Comparison of ENCODE assay signal across 24 mouse cellular contexts in the genomic region with DNA sequence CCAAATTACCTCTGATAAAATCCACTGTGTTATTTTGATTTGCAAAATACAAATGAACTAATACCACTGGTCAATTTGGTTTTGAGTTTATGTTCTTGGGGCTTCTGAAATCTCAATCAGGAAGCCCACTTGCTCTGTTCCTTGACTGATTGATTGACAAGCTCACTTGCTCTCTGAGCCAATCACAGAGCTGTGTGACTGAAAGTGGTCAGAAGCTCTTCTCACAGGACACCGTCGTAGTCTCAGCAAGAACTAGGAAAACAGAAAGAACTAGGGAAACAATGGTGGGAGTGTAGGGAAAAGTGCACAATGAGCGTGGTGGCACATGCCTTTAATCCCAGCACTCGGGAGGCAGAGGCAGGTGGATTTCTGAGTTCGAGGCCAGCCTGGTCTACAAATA. TPM values are rescaled to one million over a fixed set of nuclear protein-coding genes. Genes with fewer than 3 reads are reported as not detected.
A peak's percentile ranks its signal among the peaks of the same experiment; 100 is the strongest.
DNase-seq lines count a peak whose midpoint lies in the region; ATAC-seq lines count a peak whose summit lies in the region.
"Had no signal": no experiment of that assay in that cellular context is flagged by ENCODE, and none has a peak within 500 bp of the region (broad histone marks: within the 10 kb centered on the region; RNA-seq: fewer than 3 reads in every experiment).

No protein-coding gene starts in this region.

- H3K9me3 ChIP-seq in forebrain, embryonic 16.5 days (ENCODE audit: control insufficient read depth, low read length), result no peaks in the 10 kb centered on the region
- H3K9me3 ChIP-seq: G1E had no signal

- H3K9ac ChIP-seq in forebrain, embryonic 16.5 days (replicated peaks; ENCODE audit: low read depth, low read length), result no peak overlapping the region

- no peak for ATAC-seq in forebrain, embryonic 16.5 days
- ATAC-seq: activated CD4-positive, CD25-positive, alpha-beta regulatory T cell, adult 4 months; CD4-positive, CD25-positive, alpha-beta regulatory T cell, adult 4 months; Patski had no signal

- 92% methylated on average over 5 of the region's 5 CpGs for WGBS in forebrain, embryonic 16.5 days

- H3K27ac ChIP-seq in forebrain, embryonic 16.5 days (ENCODE audit: low read length), result no peak overlapping the region

- no peak overlapping the region for H3K4me2 ChIP-seq in forebrain, embryonic 16.5 days (ENCODE audit: low read length)

- H3K4me1 ChIP-seq in forebrain, embryonic 16.5 days (replicated peaks; ENCODE audit: control insufficient read depth, insufficient read depth, low read length), result no peaks in the 10 kb centered on the region

- no peaks in the 10 kb centered on the region for H3K27me3 ChIP-seq in forebrain, embryonic 16.5 days (replicated peaks; ENCODE audit: control insufficient read depth, insufficient read depth, low read length)
- H3K27me3 ChIP-seq: CH12.LX had no signal

- DNase-seq in ES-CJ7 (ENCODE audit: low read depth, low spot score), result peak; percentile 75
- DNase-seq in R1 (ENCODE audit: low read depth, low spot score), result peak; percentile 78
- peak; percentile 50 for DNase-seq in ZHBTc4 (ENCODE audit: low read depth, low spot score)
- no peak for DNase-seq in testis, postnatal 14 days (ENCODE audit: low spot score)
- DNase-seq in lung, postnatal 4 days, result no peak
- DNase-seq: adrenal gland, adult 2 months; adrenal gland, adult 8-10 months; adrenal gland, postnatal 10 days; adrenal gland, postnatal 14 days; adrenal gland, postnatal 25 days; adrenal gland, postnatal 36 days; B cell, adult 2 months; cerebellum, adult 11 months; cerebellum, adult 11-12 months; cerebellum, adult 18-20 months; cerebellum, adult 2 months; cerebellum, adult 8-10 months; cerebellum, adult 9-10 months had no signal

- H3K4me3 ChIP-seq in forebrain, embryonic 16.5 days (replicated peaks; ENCODE audit: low read length), result no peak overlapping the region

- no peaks in the 10 kb centered on the region for H3K36me3 ChIP-seq in forebrain, embryonic 16.5 days (ENCODE audit: control insufficient read depth, insufficient read depth)
- H3K36me3 ChIP-seq: G1E had no signal

RNA-seq across cellular contexts. Expression of gene Arrdc3, which starts 8.1 kb away (rescaled TPM):
- 69.8 and 81.0 TPM in 2 replicates for polyA plus RNA-seq in forebrain, embryonic 16.5 days (2015; fragmentation: Nextera tagmentation; extraction: Ambion mirVana)

Comparison
In these comparisons a context has a peak if more than half of its experiments do, and no peak if none do; other contexts are left out.
1. DNase-seq: peak in ES-CJ7 (single experiment), R1 (single experiment) and ZHBTc4 (single experiment); none in testis, postnatal 14 days (single experiment) and lung, postnatal 4 days (0 of 2).